In genomic region chr5:36397837-36398282, GRCm38 (mm10) we compare ENCODE assay signal across 8 mouse cellular contexts. TPM values are rescaled to one million over a fixed set of nuclear protein-coding genes. Genes with fewer than 3 reads are reported as not detected.
DNase-seq lines count a peak whose midpoint lies in the region; ATAC-seq lines count a peak whose summit lies in the region.

Gene Sorcs2 (minus strand): TSS chr5:36398139.

- H3K4me2 ChIP-seq in intestine, embryonic 16.5 days (ENCODE audit: low read depth, low read length), result peak within 1 kb of the TSS; percentile 99

- H3K9ac ChIP-seq in intestine, embryonic 16.5 days (ENCODE audit: low read depth, low read length), result peak within 1 kb of the TSS; percentile 81

- peaks cover 9% of the 10 kb centered on the region; the same call in 1 of the 2 replicates for H3K27me3 ChIP-seq in intestine, embryonic 16.5 days (replicated peaks; ENCODE audit: control insufficient read depth, insufficient read depth, low read length)
- peaks cover 74% of the 10 kb centered on the region for H3K27me3 ChIP-seq in midbrain, embryonic 10.5 days (ENCODE audit: low read depth, poor library complexity, severe bottlenecking)

- H3K36me3 ChIP-seq in intestine, embryonic 16.5 days (ENCODE audit: control insufficient read depth, insufficient read depth, low read length), result no peaks in the 10 kb centered on the region
- H3K36me3 ChIP-seq in midbrain, embryonic 10.5 days, result no peaks in the 10 kb centered on the region

- intact Hi-C loops in left cerebral cortex, postnatal 36 days (cut with DNase I), result loop anchor here (2.0 to 5.0 kb wide), 5 partner anchors 75 to 416 kb away; no protein-coding TSS in a partner anchor

- H3K27ac ChIP-seq in intestine, embryonic 16.5 days (ENCODE audit: low read length), result peak within 1 kb of the TSS; percentile 50
- H3K27ac ChIP-seq in midbrain, embryonic 10.5 days (replicated peaks), result peak within 1 kb of the TSS; percentile 91

- ATAC-seq in intestine, embryonic 16.5 days, result peak; percentile 85

- peaks cover 25% of the 10 kb centered on the region for H3K4me1 ChIP-seq in intestine, embryonic 16.5 days (ENCODE audit: control insufficient read depth, insufficient read depth, low read length)
- peaks cover 68% of the 10 kb centered on the region for H3K4me1 ChIP-seq in midbrain, embryonic 10.5 days

- no peaks in the 10 kb centered on the region for H3K9me3 ChIP-seq in intestine, embryonic 16.5 days (ENCODE audit: control insufficient read depth, low read length)
- H3K9me3 ChIP-seq in midbrain, embryonic 10.5 days (replicated peaks), result no peaks in the 10 kb centered on the region

- WGBS in intestine, embryonic 16.5 days, result under 1% methylated on average over 42 of the region's 45 CpGs
- WGBS in midbrain, embryonic 10.5 days, result under 1% methylated on average over 45 of the region's 45 CpGs

- peak; percentile 80 to 82 for DNase-seq in adrenal gland, adult 18-20 months (ENCODE audit: low spot score in 2 of 2)
- peak; percentile 74 for DNase-seq in embryo, embryonic 11.5 days (ENCODE audit: low read depth, low spot score)
- no peak for DNase-seq in gonadal fat pad, adult 2 months (ENCODE audit: low read depth)
- peak; percentile 86 to 88 for DNase-seq in left cerebral cortex, postnatal 36 days (ENCODE audit: low spot score in 2 of 2)
- DNase-seq in midbrain, embryonic 10.5 days (ENCODE audit: low spot score), result peak; percentile 90
- peak; percentile 87 for DNase-seq in right cerebral cortex, postnatal 4 days
- DNase-seq in yolk sac, embryonic 10.5 days (ENCODE audit: low spot score), result peak; percentile 81

- H3K4me3 ChIP-seq in intestine, embryonic 16.5 days (ENCODE audit: low read length), result peak within 1 kb of the TSS; percentile 82
- peak within 1 kb of the TSS; percentile 85 for H3K4me3 ChIP-seq in midbrain, embryonic 10.5 days

RNA-seq across cellular contexts. Expression of gene Sorcs2, which starts in this region (rescaled TPM):
- 10 to 100 TPM; 14.2 to 30.4 TPM for total RNA-seq in adrenal gland, adult 18-20 months (2021)
- polyA plus RNA-seq in gonadal fat pad, adult 2 months (2012; rRNA removed), result 11.5 and 16.8 TPM in 2 replicates
- polyA plus RNA-seq in intestine, embryonic 16.5 days (2015; fragmentation: Nextera tagmentation; extraction: Ambion mirVana), result 8.3 and 8.8 TPM in 2 replicates
- total RNA-seq in left cerebral cortex, postnatal 36 days (2021), result 10 to 100 TPM; 36.6 to 45.0 TPM
- 9.0 and 10.8 TPM in 2 replicates for polyA plus RNA-seq in midbrain, embryonic 10.5 days (2016; fragmentation: Nextera tagmentation; extraction: Ambion mirVana)
